Mouse (Mus musculus) embryonic facial prominence, embryonic 10.5 days (tissue): ENCODE measurements around the gene Arl15. TPM values are rescaled to one million over a fixed set of nuclear protein-coding genes. Genes with fewer than 3 reads are reported as not detected.
A peak's percentile ranks its signal among the peaks of the same experiment; 100 is the strongest.

Experiments used
- DNase-seq: peaks from one replicate; pipeline ENCODE4 v3.0.0-alpha.2; 2017; ENCODE audit warnings: low spot score
- H3K27ac ChIP-seq: fragments of 300-500 bp; sonication (generic); replicated peaks from 2 replicates; pipeline ENCODE4 v1.5.1; 2016; ENCODE audit warnings: mild to moderate bottlenecking
- H3K27me3 ChIP-seq: fragments of 300-500 bp; sonication (generic); replicated peaks from 2 replicates; pipeline ENCODE4 v1.6.1; 2016; ENCODE audit warnings: low read depth, mild to moderate bottlenecking; ENCODE audit not compliant: poor library complexity, severe bottlenecking
- H3K36me3 ChIP-seq: fragments of 300-500 bp; sonication (generic); replicated peaks from 2 replicates; pipeline ENCODE4 v1.6.1; 2016; ENCODE audit warnings: mild to moderate bottlenecking, moderate library complexity
- H3K4me1 ChIP-seq: fragments of 300-500 bp; sonication (generic); 2 replicates; pipeline ENCODE4 v1.6.1; 2016
- H3K4me3 ChIP-seq: fragments of 300-500 bp; sonication (generic); 2 replicates; pipeline ENCODE4 v1.5.1; 2016; ENCODE audit warnings: mild to moderate bottlenecking, moderate library complexity
- H3K9me3 ChIP-seq: fragments of 300-500 bp; sonication (generic); 2 replicates; pipeline ENCODE4 v1.6.1; 2016; ENCODE audit warnings: mild to moderate bottlenecking
- WGBS: fragments of 180-500 bp; shearing (Covaris S2); methylation state at CpG from one replicate; pipeline ENCODE4 v1.1.7; 2016; 5-methylcytosine and 5-hydroxymethylcytosine counted together
- polyA plus RNA-seq: library from polyadenylated mRNA; unstranded; fragments of >200 nt; fragmentation: Nextera tagmentation; extraction: Ambion mirVana; gene quantifications from 2 replicates; pipeline ENCODE4 v1.2.1, GENCODE M21; 2016

Gene Arl15
- polyA plus RNA-seq, 1 experiment from 2014 or later, result 11.1 TPM

DNA sequence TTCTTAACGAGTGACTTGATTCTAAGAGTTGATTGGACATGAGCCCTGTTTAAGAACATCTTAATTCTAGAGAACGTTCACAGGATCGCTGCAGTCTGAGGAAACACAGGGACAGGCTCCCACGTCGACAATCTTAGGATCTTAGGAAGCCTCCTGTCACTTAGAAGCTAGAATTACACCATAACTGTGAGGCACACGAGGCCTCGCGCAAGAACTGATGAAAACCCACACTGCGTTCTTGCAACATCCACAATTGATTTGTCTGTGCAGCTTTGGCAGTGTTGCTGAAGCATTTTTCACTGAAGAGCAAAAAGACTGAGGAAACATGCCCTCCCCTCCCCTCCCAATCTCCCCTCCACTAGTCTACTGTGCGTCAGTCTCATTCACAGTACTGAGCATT, 196.4 kb downstream of the Arl15 start:
- 0 out of 2 replicates have a peak, but pooled peaks cover 4% of the 10 kb centered on the region for H3K4me1 ChIP-seq
- no peak overlapping the region for H3K27ac ChIP-seq
- peaks cover 5% of the 10 kb centered on the region for H3K36me3 ChIP-seq
- no peaks in the 10 kb centered on the region for H3K27me3 ChIP-seq
- no peak for DNase-seq
- H3K9me3 ChIP-seq, result 0 out of 2 replicates have a peak, but pooled peaks cover 2% of the 10 kb centered on the region
- no peak overlapping the region for H3K4me3 ChIP-seq
- WGBS, result 74% methylated on average over 10 of the region's 10 CpGs

GRCm38 (mm10) chr13:113993066-113993465, 198.8 kb downstream of the Arl15 start:
- H3K4me1 ChIP-seq, result 0 out of 2 replicates have a peak, but pooled peaks cover 4% of the 10 kb centered on the region
- WGBS, result 89% methylated on average over 2 of the region's 2 CpGs
- DNase-seq, result no peak
- no peaks in the 10 kb centered on the region for H3K27me3 ChIP-seq
- H3K27ac ChIP-seq, result no peak overlapping the region
- H3K36me3 ChIP-seq, result peaks cover 5% of the 10 kb centered on the region
- no peak overlapping the region for H3K4me3 ChIP-seq
- 0 out of 2 replicates have a peak, but pooled peaks cover 2% of the 10 kb centered on the region for H3K9me3 ChIP-seq

DNA sequence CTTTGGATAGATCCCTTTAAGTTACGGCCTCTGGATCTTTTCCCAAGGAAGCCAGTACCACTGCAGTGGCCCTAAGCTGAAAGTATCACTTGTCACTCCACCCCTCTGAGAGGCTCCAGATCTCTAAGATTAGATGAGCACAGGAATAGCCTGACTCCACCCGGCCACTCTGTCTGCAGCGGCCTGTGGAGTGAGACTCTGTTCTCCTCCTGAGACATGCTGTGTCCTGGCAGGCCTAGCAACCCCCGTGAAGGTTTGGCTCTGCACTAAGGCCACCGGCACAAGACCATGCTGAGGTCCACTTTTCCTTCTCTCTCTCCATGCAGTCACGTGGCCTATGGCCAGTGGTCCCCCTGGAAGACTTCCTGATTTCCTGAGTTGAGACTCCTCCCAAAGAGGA, 200.3 kb downstream of the Arl15 start:
- Histone ChIP-seq H3K4me1 (0 out of 2 replicates have a peak, but pooled peaks cover 4% of the 10 kb centered on the region), H3K4me3 (no peak overlapping the region), H3K9me3 (no peaks in the 10 kb centered on the region), H3K27me3 (no peaks in the 10 kb centered on the region), H3K36me3 (no peaks in the 10 kb centered on the region), H3K27ac (no peak overlapping the region)
- WGBS, result 74% methylated on average over 6 of the region's 6 CpGs
- DNase-seq, result no peak

- no peak for DNase-seq
- Histone ChIP-seq H3K36me3 (no peaks in the 10 kb centered on the region), H3K9me3 (no peaks in the 10 kb centered on the region), H3K27me3 (no peaks in the 10 kb centered on the region), H3K4me3 (no peak overlapping the region), H3K4me1 (0 out of 2 replicates have a peak, but pooled peaks cover 4% of the 10 kb centered on the region), H3K27ac (no peak overlapping the region)
- 80% methylated on average over 9 of the region's 9 CpGs for WGBS
These were observed 201.4 kb downstream of the Arl15 start for GRCm38 (mm10) chr13:113995490-113996236.

DNA sequence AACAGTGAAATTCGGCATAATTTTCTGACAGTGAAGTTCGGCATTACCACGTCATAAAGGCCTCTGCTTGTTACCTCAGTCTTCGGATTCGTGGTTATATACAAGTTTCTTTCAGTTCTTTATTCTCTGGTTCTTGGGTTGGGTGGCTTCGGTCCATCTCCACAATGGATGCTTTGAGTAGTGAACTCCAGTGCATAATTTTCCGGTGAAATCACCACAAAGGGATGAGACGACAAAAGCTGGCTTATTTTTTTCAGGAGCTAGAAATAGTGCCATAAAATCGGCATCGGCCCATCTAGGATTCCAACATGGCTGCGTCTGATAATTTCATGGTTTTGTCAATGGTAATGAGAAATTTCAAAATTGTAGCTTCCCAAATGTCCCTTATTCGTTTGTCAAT, 204.5 kb downstream of the Arl15 start:
- 84% methylated on average over 12 of the region's 12 CpGs for WGBS
- Histone ChIP-seq H3K36me3 (no peaks in the 10 kb centered on the region), H3K27ac (no peak overlapping the region), H3K9me3 (no peaks in the 10 kb centered on the region), H3K27me3 (no peaks in the 10 kb centered on the region), H3K4me3 (no peak overlapping the region), H3K4me1 (peaks cover 8% of the 10 kb centered on the region; the same call in 1 of the 2 replicates)
- no peak for DNase-seq

- 89% methylated on average over 10 of the region's 10 CpGs for WGBS
- H3K9me3 ChIP-seq, result no peaks in the 10 kb centered on the region
- H3K27me3 ChIP-seq, result no peaks in the 10 kb centered on the region
- no peak overlapping the region for H3K27ac ChIP-seq
- no peak overlapping the region for H3K4me3 ChIP-seq
- no peaks in the 10 kb centered on the region for H3K36me3 ChIP-seq
- DNase-seq, result no peak
- peaks cover 7% of the 10 kb centered on the region; the same call in 1 of the 2 replicates for H3K4me1 ChIP-seq
These were observed 209.2 kb downstream of the Arl15 start for GRCm38 (mm10) chr13:114003463-114003862.

DNA sequence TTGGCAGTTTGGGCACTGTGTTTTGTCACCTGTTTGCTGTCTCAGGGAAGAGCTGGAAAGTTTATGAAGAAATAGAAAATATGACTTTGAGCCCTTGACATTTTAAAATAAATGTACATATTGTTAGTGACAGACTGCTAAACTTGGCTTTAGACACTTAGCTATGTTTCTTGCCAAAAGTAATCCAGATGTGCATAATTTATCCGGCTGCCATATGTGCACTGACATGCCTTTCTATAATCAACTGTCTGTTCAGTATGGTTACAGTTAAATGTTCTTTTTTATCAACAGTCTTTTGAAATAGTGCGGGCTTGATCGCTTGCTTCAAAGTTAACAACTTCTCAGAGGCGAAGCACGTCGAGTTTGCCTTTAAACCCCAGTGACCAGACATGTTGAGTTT, 209.9 kb downstream of the Arl15 start:
- Histone ChIP-seq H3K4me3 (no peak overlapping the region), H3K4me1 (peaks cover 7% of the 10 kb centered on the region; the same call in 1 of the 2 replicates), H3K27ac (no peak overlapping the region), H3K36me3 (no peaks in the 10 kb centered on the region), H3K9me3 (no peaks in the 10 kb centered on the region), H3K27me3 (no peaks in the 10 kb centered on the region)
- no peak for DNase-seq
- 75% methylated on average over 6 of the region's 6 CpGs for WGBS

GRCm38 (mm10) chr13:114009786-114010185, 215.5 kb downstream of the Arl15 start:
- H3K27me3 ChIP-seq, result no peaks in the 10 kb centered on the region
- peaks cover 13% of the 10 kb centered on the region for H3K4me1 ChIP-seq
- H3K4me3 ChIP-seq, result no peak overlapping the region
- H3K27ac ChIP-seq, result no peak overlapping the region
- WGBS, result 87% methylated on average over 9 of the region's 9 CpGs
- no peaks in the 10 kb centered on the region for H3K9me3 ChIP-seq
- DNase-seq, result no peak
- H3K36me3 ChIP-seq, result no peaks in the 10 kb centered on the region

GRCm38 (mm10) chr13:114010521-114010920, 216.2 kb downstream of the Arl15 start:
- no peaks in the 10 kb centered on the region for H3K36me3 ChIP-seq
- H3K4me3 ChIP-seq, result no peak overlapping the region
- WGBS, result 84% methylated on average over 9 of the region's 9 CpGs
- H3K4me1 ChIP-seq, result peaks cover 13% of the 10 kb centered on the region
- no peaks in the 10 kb centered on the region for H3K27me3 ChIP-seq
- no peaks in the 10 kb centered on the region for H3K9me3 ChIP-seq
- H3K27ac ChIP-seq, result no peak overlapping the region
- DNase-seq, result no peak

DNA sequence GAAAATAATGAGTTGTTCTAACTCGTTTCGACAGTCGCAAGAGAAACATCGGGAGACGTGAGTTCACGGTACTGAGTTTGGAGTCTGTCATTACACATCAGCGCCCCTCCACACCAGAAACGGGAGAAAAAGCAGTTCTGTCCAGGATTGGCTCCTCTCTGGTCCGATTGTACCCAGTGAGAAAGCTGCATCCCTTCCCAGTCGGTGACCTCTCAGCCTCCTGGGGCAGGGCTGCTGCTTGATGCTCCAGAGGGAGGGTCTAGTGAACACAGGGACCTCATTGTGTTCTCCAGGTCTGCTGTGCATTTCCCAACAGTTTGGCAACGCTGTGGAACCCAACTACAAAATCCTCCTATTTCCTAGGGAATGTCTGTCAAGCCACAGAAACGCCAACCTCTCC, 216.7 kb downstream of the Arl15 start:
- DNase-seq, result peak; percentile 66
- Histone ChIP-seq H3K27ac (no peak overlapping the region; the same call in 1 of the 2 replicates), H3K27me3 (no peaks in the 10 kb centered on the region), H3K36me3 (no peaks in the 10 kb centered on the region), H3K9me3 (no peaks in the 10 kb centered on the region), H3K4me3 (no peak overlapping the region), H3K4me1 (peaks cover 13% of the 10 kb centered on the region)
- 32% methylated on average over 12 of the region's 12 CpGs for WGBS

DNA sequence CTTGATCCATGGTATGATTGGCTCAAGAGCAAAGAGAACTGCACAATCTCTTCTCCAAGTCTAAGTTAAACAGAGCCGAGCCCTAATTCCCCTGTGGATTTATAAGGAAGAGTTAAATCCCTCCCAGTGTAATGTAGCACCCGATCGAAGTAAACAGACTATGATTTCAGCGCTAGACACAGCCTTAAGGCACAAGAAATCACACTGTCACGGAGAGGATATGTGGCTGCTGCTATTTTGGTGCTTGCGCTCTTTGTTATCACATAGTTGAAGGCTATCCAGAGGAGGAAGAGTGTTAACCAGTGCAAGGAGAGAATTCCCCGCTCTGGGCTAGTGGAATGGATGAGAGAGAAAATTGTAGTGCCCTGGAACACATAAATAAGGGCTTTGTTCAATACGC, 223.6 kb downstream of the Arl15 start:
- Histone ChIP-seq H3K27me3 (no peaks in the 10 kb centered on the region), H3K4me1 (peaks cover 5% of the 10 kb centered on the region), H3K27ac (no peak overlapping the region), H3K36me3 (no peaks in the 10 kb centered on the region), H3K9me3 (no peaks in the 10 kb centered on the region), H3K4me3 (no peak overlapping the region)
- 56% methylated on average over 8 of the region's 8 CpGs for WGBS
- DNase-seq, result no peak

DNA sequence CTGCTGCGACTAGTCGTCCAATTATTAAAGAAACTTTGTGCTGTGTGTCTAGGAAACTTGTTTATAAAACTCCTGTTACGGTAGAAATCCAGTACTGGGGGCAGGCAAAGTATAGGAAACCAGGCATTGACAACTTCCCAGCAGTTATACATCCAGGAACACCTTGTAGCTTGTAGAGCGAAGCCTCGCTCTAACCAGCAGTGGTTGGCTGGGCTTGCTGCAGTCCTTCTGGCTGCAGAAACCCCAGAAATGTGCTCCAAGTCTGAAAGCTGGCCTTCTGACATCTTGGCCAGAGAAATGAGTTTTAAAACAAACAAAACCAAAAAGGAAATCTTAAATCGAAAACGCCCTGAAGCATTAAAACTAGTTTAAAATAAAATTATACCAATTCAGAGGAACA, 229.2 kb downstream of the Arl15 start:
- 95% methylated on average over 7 of the region's 7 CpGs for WGBS
- H3K4me3 ChIP-seq, result no peak overlapping the region
- no peak for DNase-seq
- H3K36me3 ChIP-seq, result no peaks in the 10 kb centered on the region
- H3K4me1 ChIP-seq, result no peaks in the 10 kb centered on the region
- H3K27me3 ChIP-seq, result no peaks in the 10 kb centered on the region
- no peak overlapping the region for H3K27ac ChIP-seq
- no peaks in the 10 kb centered on the region for H3K9me3 ChIP-seq

DNA sequence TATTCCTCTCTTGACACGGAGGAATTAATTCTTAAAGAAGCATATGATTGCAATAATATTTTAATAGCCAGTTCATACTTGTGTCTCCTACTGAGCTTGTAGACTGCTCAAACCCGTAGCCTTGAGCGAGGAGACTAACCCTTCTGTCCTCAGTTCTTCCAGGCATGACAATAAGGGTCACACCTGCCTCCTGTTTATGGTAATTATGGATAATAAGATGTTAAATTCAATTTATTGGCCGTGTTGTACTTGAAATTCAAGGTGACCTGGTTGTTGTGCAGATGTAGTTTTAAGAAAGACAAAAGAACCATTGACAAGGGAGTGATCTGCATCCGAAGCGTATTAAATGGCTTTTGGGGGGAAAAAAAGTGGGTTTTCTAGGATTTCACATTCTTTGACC, 232.0 kb downstream of the Arl15 start:
- H3K27me3 ChIP-seq, result no peaks in the 10 kb centered on the region
- no peaks in the 10 kb centered on the region for H3K9me3 ChIP-seq
- no peaks in the 10 kb centered on the region for H3K36me3 ChIP-seq
- H3K4me3 ChIP-seq, result no peak overlapping the region
- no peaks in the 10 kb centered on the region for H3K4me1 ChIP-seq
- no peak overlapping the region for H3K27ac ChIP-seq
- no peak for DNase-seq
- WGBS, result 64% methylated on average over 6 of the region's 6 CpGs
